Mouse (Mus musculus) liver, postnatal 0 days (tissue): ENCODE measurements at regions not wholly inside any gene's neighbourhood (a gene's known extent, or its start where the extent isn't known, plus 50 kb on each side); places are given as distances from the start of the nearest gene placed in this dataset.

Experiments used
- CTCF ChIP-seq: sonication (generic); IDR thresholded peaks from 2 replicates; pipeline ENCODE4 v1.5.1; 2016; ENCODE audit warnings: antibody characterized with exemption, low read depth
- EP300 ChIP-seq: IDR thresholded peaks from 2 replicates; pipeline ENCODE4 v1.6.1; 2016; ENCODE audit warnings: antibody characterized with exemption, low read depth, mild to moderate bottlenecking

GRCm38 (mm10) chr16:97250488-97250887 is 79.9 kb upstream of the Dscam start:
- TF ChIP-seq CTCF (no peak), EP300 (no peak)
